Mouse (Mus musculus): Measurements from ENCODE around the gene Olfr895.

Olfr895 gene

GRCm38 (mm10) chr9:38267551-38267950, at the start of gene Olfr895:
Gene Olfr895, plus strand, starts transcription at chr9:38267851.
- no peak for TF ChIP-seq GATA4 (IDR thresholded peaks at IDR 0.05; ENCODE audit: insufficient replicate concordance, low read length)

- TF ChIP-seq GATA4 (IDR thresholded peaks at IDR 0.05; ENCODE audit: insufficient replicate concordance, low read length): no peak
Observed at GRCm38 (mm10) chr9:38252474-38252873, 15.2 kb upstream of the Olfr895 start, which contains the start of gene Olfr143. Gene Olfr143, plus strand, starts transcription at chr9:38252774.

GRCm38 (mm10) chr9:38290807-38291206, 23.2 kb downstream of the Olfr895 start, which contains the start of gene Olfr896-ps1:
Gene Olfr896-ps1, plus strand, starts transcription at chr9:38291107.
- TF ChIP-seq GATA4 (IDR thresholded peaks at IDR 0.05; ENCODE audit: insufficient replicate concordance, low read length): no peak

All from liver, adult (tissue).